Mouse (Mus musculus): ENCODE measurements around the gene Gas7.

DNA sequence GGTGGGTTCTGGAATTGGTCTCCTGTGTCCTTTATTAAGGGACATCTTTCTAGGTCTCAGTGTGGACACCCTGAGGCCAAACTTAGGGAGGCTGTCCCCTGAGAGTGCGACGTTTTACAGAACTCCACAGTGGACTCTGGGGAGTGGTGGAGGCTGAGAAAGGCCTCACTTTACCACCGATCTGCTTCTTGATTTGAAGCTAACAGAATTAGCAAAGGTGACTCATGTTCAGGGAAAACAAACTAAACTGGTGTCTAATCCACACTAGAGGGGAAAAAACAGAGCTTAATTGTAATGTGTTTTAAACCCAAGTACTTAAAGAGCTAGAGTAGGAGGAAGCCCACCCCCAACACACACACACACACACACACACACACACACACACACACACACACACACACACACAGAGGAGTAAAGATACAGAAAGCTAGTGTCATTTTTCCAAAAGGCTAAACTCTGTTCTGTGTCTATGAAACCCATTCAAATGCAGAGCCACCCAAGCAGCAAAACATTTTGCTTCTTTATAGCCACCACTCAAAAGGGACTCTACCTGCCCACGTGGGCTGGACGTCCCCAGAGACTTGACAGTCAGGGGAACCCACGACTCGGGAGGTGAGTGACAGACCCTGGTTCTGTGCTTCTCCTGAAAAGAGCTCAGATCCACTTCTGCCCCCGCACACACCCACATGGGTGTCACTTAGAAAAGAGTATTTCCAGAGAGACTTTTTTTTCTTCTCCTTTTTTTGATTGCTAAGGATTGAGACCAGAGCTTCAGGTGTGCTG lies 268.2 kb downstream of the Gas7 start:
- TF ChIP-seq POLR2A (IDR thresholded peaks at IDR 0.05; ENCODE audit: extremely low read depth, insufficient read depth, low read length) (no peak), CTCF (IDR thresholded peaks at IDR 0.05; ENCODE audit: low read depth, low read length) (no peak)

Measured in liver, adult 2 months (tissue).